In the genomic region with DNA sequence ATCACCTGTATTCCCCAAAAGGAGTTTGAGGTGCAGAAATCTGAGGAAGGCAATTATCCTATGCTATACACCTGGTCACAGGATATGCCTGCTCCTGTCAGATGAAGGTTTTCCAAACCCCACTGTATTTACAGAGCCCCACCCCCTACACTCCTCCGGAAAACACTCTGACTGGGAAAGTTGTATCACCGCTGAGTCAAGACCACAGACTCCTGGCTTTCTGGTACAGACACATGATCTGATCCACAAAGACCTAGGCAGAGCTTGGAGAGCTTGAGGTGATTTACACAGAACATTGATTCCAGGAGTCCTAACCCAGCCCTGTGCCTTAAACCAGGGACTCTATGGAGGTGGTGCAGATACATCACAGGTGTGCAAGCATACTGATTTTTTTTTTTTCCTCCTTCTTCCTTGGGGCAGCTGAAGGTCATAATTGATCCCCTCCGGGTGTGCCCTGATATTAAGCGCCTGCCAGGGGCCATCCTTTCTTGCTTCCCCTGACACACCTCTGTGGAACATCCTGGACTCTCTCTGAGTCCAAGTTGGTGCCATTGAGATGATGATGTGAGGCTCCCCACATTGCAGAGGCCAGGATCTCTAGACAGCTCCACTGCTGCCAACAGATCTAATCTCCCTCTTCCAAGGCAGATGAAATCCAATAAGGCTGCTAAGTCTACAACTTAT, we compare ENCODE assay signal across 10 mouse cellular contexts. TPM values are rescaled to one million over a fixed set of nuclear protein-coding genes. Genes with fewer than 3 reads are reported as not detected.
DNase-seq lines count a peak whose midpoint lies in the region; ATAC-seq and TF ChIP-seq lines count a peak whose summit lies in the region.
"Had no signal": no experiment of that assay in that cellular context is flagged by ENCODE, and none has a peak within 500 bp of the region (broad histone marks: within the 10 kb centered on the region; RNA-seq: fewer than 3 reads in every experiment).

No protein-coding gene starts in this region.

- CTCF ChIA-PET in Patski (lab: Charles Lee): interaction anchor here (0.7 to 7.8 kb wide), 4 partner anchors 26 to 56 kb away, joined by 3 to 66 read pairs (median 16); no protein-coding TSS in a partner anchor

- TF ChIP-seq CTCF in Patski (IDR thresholded peaks at IDR 0.05): no peak

- H3K4me3 ChIP-seq in heart, embryonic 15.5 days: peak overlapping the region; percentile 77
- peak overlapping the region; percentile 84 for H3K4me3 ChIP-seq in hindbrain, embryonic 13.5 days
- peak overlapping the region; percentile 67 for H3K4me3 ChIP-seq in midbrain, embryonic 12.5 days

- WGBS in heart, embryonic 15.5 days: 44% methylated on average over 4 of the region's 4 CpGs
- WGBS in hindbrain, embryonic 13.5 days: 72% methylated on average over 4 of the region's 4 CpGs
- WGBS in midbrain, embryonic 12.5 days: 75% methylated on average over 4 of the region's 4 CpGs

- H3K9ac ChIP-seq in heart, embryonic 15.5 days: peak overlapping the region; percentile 87; the same call in 1 of the 2 replicates
- peak overlapping the region; percentile 89 for H3K9ac ChIP-seq in hindbrain, embryonic 13.5 days
- H3K9ac ChIP-seq in midbrain, embryonic 12.5 days (replicated peaks): peak overlapping the region; percentile 37; the same call in 1 of the 2 replicates

- H3K36me3 ChIP-seq in heart, embryonic 15.5 days: no peaks in the 10 kb centered on the region
- no peaks in the 10 kb centered on the region for H3K36me3 ChIP-seq in hindbrain, embryonic 13.5 days
- H3K36me3 ChIP-seq in midbrain, embryonic 12.5 days: no peaks in the 10 kb centered on the region
- H3K36me3 ChIP-seq: G1E had no signal

- H3K4me2 ChIP-seq in heart, embryonic 15.5 days: peak overlapping the region; percentile 74
- H3K4me2 ChIP-seq in hindbrain, embryonic 13.5 days: peak overlapping the region; percentile 72
- peak overlapping the region; percentile 73 for H3K4me2 ChIP-seq in midbrain, embryonic 12.5 days (replicated peaks)

- POLR2A ChIA-PET in Patski (lab: Charles Lee): interaction anchor here (0.8 to 1.9 kb wide), 3 partner anchors 12 to 39 kb away, joined by 3 to 4 read pairs (median 4); no protein-coding TSS in a partner anchor

- H3K27ac ChIP-seq in heart, embryonic 15.5 days: no peak overlapping the region
- H3K27ac ChIP-seq in hindbrain, embryonic 13.5 days: no peak overlapping the region
- no peak overlapping the region for H3K27ac ChIP-seq in midbrain, embryonic 12.5 days (replicated peaks)

- no peak for DNase-seq in heart, adult 8-10 months (ENCODE audit: low spot score)
- DNase-seq in Patski (ENCODE audit: low read depth, low spot score): peak; percentile 44
- no peak for DNase-seq in right cerebral cortex, postnatal 25 days
- no peak for DNase-seq in embryo, embryonic 10 days (ENCODE audit: low spot score)
- no peak for DNase-seq in embryo, embryonic 11 days
- DNase-seq: cerebellum, postnatal 10 days had no signal

- no peaks in the 10 kb centered on the region for H3K9me3 ChIP-seq in heart, embryonic 15.5 days (replicated peaks)
- no peaks in the 10 kb centered on the region for H3K9me3 ChIP-seq in hindbrain, embryonic 13.5 days
- no peaks in the 10 kb centered on the region for H3K9me3 ChIP-seq in midbrain, embryonic 12.5 days
- H3K9me3 ChIP-seq: G1E had no signal

- H3K4me1 ChIP-seq in heart, embryonic 15.5 days (replicated peaks): peaks cover 22% of the 10 kb centered on the region
- H3K4me1 ChIP-seq in hindbrain, embryonic 13.5 days (replicated peaks): peaks cover 29% of the 10 kb centered on the region
- peaks cover 19% of the 10 kb centered on the region for H3K4me1 ChIP-seq in midbrain, embryonic 12.5 days

- no peak for ATAC-seq in heart, embryonic 15.5 days (replicated peaks; ENCODE audit: insufficient number of reproducible peaks, insufficient read depth, low FRiP score, low read depth)
- no peak for ATAC-seq in Patski
- no peak for ATAC-seq in hindbrain, embryonic 13.5 days (ENCODE audit: low FRiP score)
- no peak for ATAC-seq in midbrain, embryonic 12.5 days (ENCODE audit: low FRiP score, low read depth)

- H3K27me3 ChIP-seq in heart, embryonic 15.5 days: no peaks in the 10 kb centered on the region
- H3K27me3 ChIP-seq in Patski: no peaks in the 10 kb centered on the region
- H3K27me3 ChIP-seq in hindbrain, embryonic 13.5 days: peaks cover 3% of the 10 kb centered on the region; the same call in 1 of the 2 replicates
- H3K27me3 ChIP-seq in midbrain, embryonic 12.5 days: peaks cover 10% of the 10 kb centered on the region

- in situ Hi-C loops in Patski (cut with MboI; ENCODE audit: low pct_unique_long_range_greater_than_20kb): loop anchor here (5.0 kb wide), 1 partner anchor 36 kb away; no protein-coding TSS in a partner anchor

RNA-seq across cellular contexts. Expression of a gene that starts 1.6 kb away (rescaled TPM):
- polyA plus RNA-seq in heart, embryonic 15.5 days (2015; fragmentation: Nextera tagmentation; extraction: Ambion mirVana): 14.0 and 17.8 TPM in 2 replicates
- 10 to 100 TPM; 13.2 to 17.9 (median 15.8) TPM for total RNA-seq in heart, adult 8-10 months (2022)
- polyA plus RNA-seq in Patski (2021): 99.2 TPM
- polyA plus RNA-seq in hindbrain, embryonic 13.5 days (2015; fragmentation: Nextera tagmentation; extraction: Ambion mirVana): 8.2 and 8.8 TPM in 2 replicates
- 15.1 and 16.4 TPM in 2 replicates for polyA plus RNA-seq in midbrain, embryonic 12.5 days (2016; fragmentation: Nextera tagmentation; extraction: Ambion mirVana)

RNA-seq across cellular contexts. Expression of a gene that starts 24.0 kb away (rescaled TPM):
- polyA plus RNA-seq in heart, embryonic 15.5 days (2015; fragmentation: Nextera tagmentation; extraction: Ambion mirVana): 221 and 295 TPM in 2 replicates
- total RNA-seq in heart, adult 8-10 months (2022): 100 to 1,000 TPM; 230 to 269 (median 248) TPM
- polyA plus RNA-seq in Patski (2021): 509 TPM
- 255 and 257 TPM in 2 replicates for polyA plus RNA-seq in hindbrain, embryonic 13.5 days (2015; fragmentation: Nextera tagmentation; extraction: Ambion mirVana)
- polyA plus RNA-seq in midbrain, embryonic 12.5 days (2016; fragmentation: Nextera tagmentation; extraction: Ambion mirVana): 251 and 255 TPM in 2 replicates

Comparison
In these comparisons a context has a peak if more than half of its experiments do, and no peak if none do; other contexts are left out.
1. H3K9ac ChIP-seq: peak in every context shown above with its lines; median percentile 89 in hindbrain, embryonic 13.5 days; 87 in heart, embryonic 15.5 days; 37 in midbrain, embryonic 12.5 days.